Mouse (Mus musculus) cortical plate, adult 2 months (tissue): Measurements from ENCODE around the gene Bank1.

Experiments
- CTCF ChIP-seq: fragments of 200-500 bp; IDR thresholded peaks from 2 replicates; pipeline ENCODE4 v1.5.1; 2011; ENCODE audit warnings: mild to moderate bottlenecking, control low read depth, low read length; ENCODE audit not compliant: insufficient read depth; ENCODE audit errors: extremely low read depth
- POLR2A ChIP-seq: fragments of 200-500 bp; IDR thresholded peaks from 2 replicates; pipeline ENCODE4 v1.6.1; 2011; ENCODE audit warnings: mild to moderate bottlenecking, low read length, control low read depth; ENCODE audit not compliant: insufficient read depth; ENCODE audit errors: extremely low read depth

DNA sequence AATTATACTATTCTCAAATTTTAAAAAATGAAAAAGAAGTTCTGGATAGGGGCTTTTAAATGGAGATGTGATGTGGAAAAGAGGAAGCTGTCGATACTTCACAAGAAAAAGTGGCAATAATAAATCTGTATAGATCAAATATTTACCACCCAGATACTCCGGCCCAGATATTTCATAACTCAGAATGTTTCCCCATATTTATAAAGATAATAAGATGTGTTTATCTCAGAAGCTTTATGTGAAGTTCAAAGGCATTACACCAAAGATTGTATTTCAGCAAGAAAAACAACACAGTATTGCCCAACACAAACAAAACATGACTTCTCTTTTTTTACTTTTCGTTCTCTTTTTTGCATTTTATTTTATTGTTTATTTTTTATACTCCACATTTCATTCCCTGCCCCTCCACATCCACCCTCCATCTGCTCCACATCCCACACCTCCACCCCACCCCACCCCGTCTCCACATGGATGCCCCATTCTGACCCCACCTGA lies 42.7 kb upstream of the Bank1 start:
- TF ChIP-seq CTCF = no peak
- no peak for TF ChIP-seq POLR2A
